In the genomic region with DNA sequence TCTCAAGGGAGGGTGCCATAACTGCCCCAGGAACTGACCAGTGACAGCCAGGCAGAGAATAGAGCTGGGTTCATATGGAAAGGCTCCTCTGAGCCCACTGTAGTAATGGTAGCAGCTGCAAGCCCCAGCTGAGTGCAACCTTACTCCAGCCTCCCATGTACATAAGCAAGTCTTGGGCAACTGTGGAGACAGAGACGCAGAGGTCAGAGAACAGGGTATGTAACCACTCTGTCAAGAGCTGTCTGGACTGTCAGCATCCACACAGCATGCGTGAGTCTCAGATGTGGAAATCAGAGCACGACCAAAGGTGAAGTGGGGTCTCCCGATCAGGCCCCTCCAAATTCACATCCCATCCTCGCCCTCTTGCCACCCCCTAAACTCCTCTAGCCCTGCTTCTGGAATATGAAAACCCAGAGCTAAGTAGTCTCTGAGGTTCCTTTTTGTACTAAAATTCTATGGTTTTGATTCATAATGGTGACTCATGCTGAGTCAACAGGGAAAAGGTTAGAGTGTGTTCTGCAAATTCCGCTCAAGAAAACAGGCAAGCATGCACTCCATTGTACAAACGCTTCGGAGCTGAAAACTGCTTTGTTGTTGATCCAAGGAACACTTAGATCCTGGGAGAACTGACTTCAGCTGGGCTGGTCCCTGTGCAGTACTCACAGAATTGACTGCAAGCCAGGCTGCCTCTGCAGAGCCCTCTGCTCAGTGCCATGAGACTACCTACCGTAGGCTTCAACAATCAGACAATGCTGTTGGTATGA, we compare ENCODE assay signal across 12 mouse cellular contexts. TPM values are rescaled to one million over a fixed set of nuclear protein-coding genes. Genes with fewer than 3 reads are reported as not detected.
A peak's percentile ranks its signal among the peaks of the same experiment; 100 is the strongest.
DNase-seq lines count a peak whose midpoint lies in the region; ATAC-seq and TF ChIP-seq lines count a peak whose summit lies in the region.
"Had no signal": no experiment of that assay in that cellular context is flagged by ENCODE, and none has a peak within 500 bp of the region (broad histone marks: within the 10 kb centered on the region; RNA-seq: fewer than 3 reads in every experiment).

No protein-coding gene starts in this region.

- DNase-seq in gastrocnemius, adult 18-20 months (ENCODE audit: low spot score) = peak; percentile 52
- no peak for DNase-seq in gastrocnemius, postnatal 4 days (ENCODE audit: low spot score in 2 of 2)
- peak; percentile 81 for DNase-seq in 3134 (ENCODE audit: extremely low read depth, insufficient read length, low spot score)
- DNase-seq in lung, postnatal 0 days (ENCODE audit: low spot score) = peak; percentile 95
- no peak for DNase-seq in thymus, adult 2 months
- DNase-seq: cerebellum, postnatal 25 days; heart, postnatal 36 days had no signal

- TF ChIP-seq POLR2A in bone marrow macrophage, adult 2 months (IDR thresholded peaks at IDR 0.05; ENCODE audit: borderline replicate concordance, low read depth, low read length) = no peak
- TF ChIP-seq POLR2A in thymus, adult 2 months (IDR thresholded peaks at IDR 0.05; ENCODE audit: control insufficient read depth, extremely low read depth, insufficient read depth, low read length, poor library complexity) = no peak

- 0 out of 2 replicates have a peak overlapping the region, but pooled peaks have one; percentile 11 for H3K4me2 ChIP-seq in lung, postnatal 0 days (replicated peaks; ENCODE audit: low read depth, low read length)
- H3K4me2 ChIP-seq in midbrain, embryonic 16.5 days (ENCODE audit: low read length) = no peak overlapping the region
- H3K4me2 ChIP-seq: kidney, embryonic 15.5 days; limb, embryonic 15.5 days had no signal

- no peak overlapping the region for H3K4me3 ChIP-seq in bone marrow macrophage, adult 2 months (ENCODE audit: insufficient read depth, low read length)
- no peak overlapping the region for H3K4me3 ChIP-seq in lung, postnatal 0 days (ENCODE audit: low read depth, low read length)
- H3K4me3 ChIP-seq in thymus, adult 2 months (ENCODE audit: control insufficient read depth, insufficient read depth, low read length) = no peak overlapping the region
- H3K4me3 ChIP-seq in midbrain, embryonic 16.5 days (ENCODE audit: low read depth, low read length) = no peak overlapping the region
- H3K4me3 ChIP-seq: kidney, embryonic 15.5 days; limb, embryonic 15.5 days had no signal

- TF ChIP-seq EP300 in lung, postnatal 0 days (IDR thresholded peaks at IDR 0.05) = peak; percentile 83; the same call in 1 of the 2 replicates

- peak overlapping the region; percentile 42 for H3K27ac ChIP-seq in bone marrow macrophage, adult 2 months (ENCODE audit: insufficient read depth, low read depth, low read length)
- H3K27ac ChIP-seq in lung, postnatal 0 days (ENCODE audit: low read length) = peak overlapping the region; percentile 71
- no peak overlapping the region for H3K27ac ChIP-seq in thymus, adult 2 months (ENCODE audit: control insufficient read depth, insufficient read depth, low read length)
- H3K27ac ChIP-seq in midbrain, embryonic 16.5 days (ENCODE audit: low read length) = no peak overlapping the region
- H3K27ac ChIP-seq: kidney, embryonic 15.5 days; limb, embryonic 15.5 days had no signal

- no peak for TF ChIP-seq CTCF in bone marrow macrophage, adult 2 months (IDR thresholded peaks at IDR 0.05; ENCODE audit: low read depth, low read length)
- no peak for TF ChIP-seq CTCF in lung, postnatal 0 days (IDR thresholded peaks at IDR 0.05)
- no peak for TF ChIP-seq CTCF in thymus, adult 2 months (IDR thresholded peaks at IDR 0.05; ENCODE audit: borderline replicate concordance, control insufficient read depth, extremely low read depth, insufficient read depth, low read length, poor library complexity)

- no peak overlapping the region for H3K9ac ChIP-seq in lung, postnatal 0 days (replicated peaks; ENCODE audit: low read depth)
- H3K9ac ChIP-seq in midbrain, embryonic 16.5 days (ENCODE audit: low read depth, low read length) = no peak overlapping the region
- H3K9ac ChIP-seq: kidney, embryonic 15.5 days; limb, embryonic 15.5 days had no signal

- 50% methylated on average over 9 of the region's 9 CpGs for WGBS in lung, postnatal 0 days
- 93% methylated on average over 9 of the region's 9 CpGs for WGBS in thymus, adult 2 months
- 78% methylated on average over 9 of the region's 9 CpGs for WGBS in midbrain, embryonic 16.5 days

- no peaks in the 10 kb centered on the region for H3K27me3 ChIP-seq in lung, postnatal 0 days (replicated peaks; ENCODE audit: insufficient read depth, low read length)
- H3K27me3 ChIP-seq in thymus, adult 2 months (ENCODE audit: control insufficient read depth, insufficient read depth, low read length) = no peaks in the 10 kb centered on the region
- H3K27me3 ChIP-seq in midbrain, embryonic 16.5 days (ENCODE audit: control insufficient read depth, insufficient read depth, low read depth, low read length) = no peaks in the 10 kb centered on the region
- H3K27me3 ChIP-seq: kidney, embryonic 15.5 days; limb, embryonic 15.5 days had no signal

- H3K4me1 ChIP-seq in bone marrow macrophage, adult 2 months (ENCODE audit: control insufficient read depth, insufficient read depth, low read length) = peaks cover 10% of the 10 kb centered on the region
- no peaks in the 10 kb centered on the region for H3K4me1 ChIP-seq in lung, postnatal 0 days (ENCODE audit: insufficient read depth, low read depth, low read length)
- H3K4me1 ChIP-seq in thymus, adult 2 months (replicated peaks; ENCODE audit: control insufficient read depth, insufficient read depth, low read length) = no peaks in the 10 kb centered on the region
- no peaks in the 10 kb centered on the region for H3K4me1 ChIP-seq in midbrain, embryonic 16.5 days (ENCODE audit: control insufficient read depth, insufficient read depth, low read length)
- H3K4me1 ChIP-seq: kidney, embryonic 15.5 days; limb, embryonic 15.5 days had no signal

- no peaks in the 10 kb centered on the region for H3K9me3 ChIP-seq in lung, postnatal 0 days (ENCODE audit: low read length)
- peaks cover 2% of the 10 kb centered on the region; the same call in 1 of the 2 replicates for H3K9me3 ChIP-seq in midbrain, embryonic 16.5 days (replicated peaks; ENCODE audit: control insufficient read depth, low read length, poor library complexity, severe bottlenecking)

- H3K36me3 ChIP-seq in lung, postnatal 0 days (ENCODE audit: insufficient read depth, low read length) = no peaks in the 10 kb centered on the region
- H3K36me3 ChIP-seq in thymus, adult 2 months (ENCODE audit: control insufficient read depth, insufficient read depth, low read length) = no peaks in the 10 kb centered on the region
- H3K36me3 ChIP-seq in midbrain, embryonic 16.5 days (ENCODE audit: control insufficient read depth, insufficient read depth, low read length) = no peaks in the 10 kb centered on the region
- H3K36me3 ChIP-seq: kidney, embryonic 15.5 days; limb, embryonic 15.5 days had no signal

- peak; percentile 95 for ATAC-seq in lung, postnatal 0 days
- ATAC-seq in midbrain, embryonic 16.5 days = no peak
- ATAC-seq in activated CD4-positive, CD25-positive, alpha-beta regulatory T cell, adult 4 months = no peak

RNA-seq across cellular contexts. Expression of a gene that starts 23.5 kb away (rescaled TPM):
- total RNA-seq in gastrocnemius, adult 18-20 months (2021) = 1 to 10 TPM; 1.5 to 2.0 TPM
- total RNA-seq in gastrocnemius, postnatal 4 days (2021) = 10 to 100 TPM; 11.2 to 13.5 TPM
- 13.9 and 18.8 TPM in 2 replicates for polyA plus RNA-seq in bone marrow macrophage, adult 2 months (2012; ENCODE audit: insufficient read depth, insufficient read length, missing spikeins)
- 58.2 and 66.2 TPM in 2 replicates for polyA plus RNA-seq in lung, postnatal 0 days (2015; fragmentation: Nextera tagmentation; extraction: Ambion mirVana)
- polyA plus RNA-seq in thymus, adult 2 months (2012; rRNA removed) = 11.5 and 11.8 TPM in 2 replicates
- 67.2 and 68.3 TPM in 2 replicates for polyA plus RNA-seq in midbrain, embryonic 16.5 days (2015; fragmentation: Nextera tagmentation; extraction: Ambion mirVana)
- polyA plus RNA-seq in activated CD4-positive, CD25-positive, alpha-beta regulatory T cell, adult 4 months (2017; shearing (Covaris generic)) = 10 to 100 TPM; 15.7 to 24.8 TPM

Comparison
In these comparisons a context has a peak if more than half of its experiments do, and no peak if none do; other contexts are left out.
1. DNase-seq: peak in gastrocnemius, adult 18-20 months (single experiment), 3134 (single experiment) and lung, postnatal 0 days (single experiment); none in gastrocnemius, postnatal 4 days (0 of 2) and thymus, adult 2 months (single experiment).
2. H3K27ac ChIP-seq: peak in bone marrow macrophage, adult 2 months (single experiment) and lung, postnatal 0 days (single experiment); none in thymus, adult 2 months (single experiment) and midbrain, embryonic 16.5 days (single experiment).